Mouse (Mus musculus): ENCODE results near the gene Bcam. TPM values are rescaled to one million over a fixed set of nuclear protein-coding genes. Genes with fewer than 3 reads are reported as not detected.

Bcam gene
- total RNA-seq, 2 experiments from 2014 or later: 225 to 236 TPM

DNA sequence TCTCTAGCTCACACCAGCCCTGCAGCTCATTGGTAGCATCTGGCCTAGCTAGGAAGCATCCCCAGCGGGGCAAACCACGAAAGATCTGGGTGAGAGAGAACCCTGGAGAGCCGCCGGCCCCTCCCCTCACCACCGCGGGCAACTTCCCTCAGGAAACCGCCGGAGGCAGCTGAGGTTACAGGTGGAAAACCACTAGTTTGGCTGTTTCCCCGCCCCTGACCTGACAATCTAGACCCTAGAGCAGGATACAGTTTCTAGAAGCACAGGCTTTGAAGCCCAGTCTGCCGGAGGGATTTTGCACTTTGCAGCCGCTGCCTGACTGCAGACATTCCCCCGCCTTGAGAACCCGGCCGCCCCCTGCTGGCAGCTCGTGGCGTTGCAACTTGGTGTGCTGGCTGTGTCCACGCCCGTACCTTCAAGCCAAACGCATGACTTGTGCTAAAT lies 19.1 kb upstream of the Bcam start:
- peak; percentile 95 to 98 for DNase-seq
- intact Hi-C loops (cut with DNase I): loop anchor here (1.0 kb wide), 1 partner anchor 40 kb away; the partner anchor contains the start of gene Nectin2

DNA sequence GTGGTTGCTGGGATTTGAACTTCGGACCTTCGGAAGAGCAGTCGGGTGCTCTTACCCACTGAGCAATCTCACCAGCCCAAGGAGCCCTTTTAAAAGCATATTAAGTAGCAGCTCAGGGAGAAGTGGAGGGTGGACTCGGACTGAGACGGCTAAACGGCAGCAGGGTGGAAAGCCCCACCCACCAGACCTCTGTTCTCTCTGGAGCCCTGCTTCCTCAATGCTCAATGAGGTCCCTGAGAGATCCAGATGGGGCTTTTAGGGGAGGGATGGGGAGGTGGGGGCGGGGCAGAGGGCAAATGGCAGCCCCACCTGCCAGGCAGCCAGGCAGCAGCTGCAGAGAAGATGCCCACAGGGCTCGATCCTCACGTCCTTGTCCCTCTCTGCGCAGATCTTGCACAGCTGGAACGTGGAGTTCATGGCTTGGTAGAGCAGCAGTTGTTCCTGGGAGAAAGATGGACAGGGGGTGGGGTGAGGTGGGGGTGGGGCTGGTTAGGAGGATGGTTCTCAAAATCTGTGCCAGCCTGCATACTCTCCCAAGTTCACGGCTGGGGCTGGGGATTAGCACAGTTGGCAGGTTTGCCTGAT lies 15.2 kb upstream of the Bcam start:
- no peak for DNase-seq
- intact Hi-C loops (cut with DNase I): no loop called here

GRCm38 (mm10) chr7:19784764-19785535 lies 14.1 kb upstream of the Bcam start:
- intact Hi-C loops (cut with DNase I): loop anchor here (5.0 kb wide), 1 partner anchor 118 kb away; the partner anchor contains the start of gene Clptm1
- DNase-seq: no peak

DNA sequence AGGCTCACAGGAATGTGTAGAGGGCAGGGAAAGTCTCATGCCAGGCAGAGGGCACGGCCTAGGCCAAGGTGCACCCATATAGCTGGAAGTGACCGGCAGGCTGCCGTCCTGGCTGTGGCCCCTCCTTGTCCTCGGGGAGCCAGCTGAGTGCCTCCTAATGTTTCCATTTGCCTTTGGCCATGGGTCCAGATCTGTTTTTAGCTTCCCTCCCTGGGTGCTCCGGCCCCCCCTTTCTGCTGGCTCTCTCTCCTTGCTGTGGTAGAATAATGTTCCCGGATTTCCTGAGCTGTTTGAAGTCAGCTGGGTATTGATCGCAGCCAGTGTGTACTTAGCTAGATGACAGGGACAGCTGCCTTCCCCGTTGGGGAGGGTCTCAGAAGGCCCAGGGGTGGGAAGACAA lies 12.8 kb upstream of the Bcam start:
- DNase-seq: peak; percentile 63 to 67
- intact Hi-C loops (cut with DNase I): loop anchor here (5.0 kb wide), 1 partner anchor 116 kb away; the partner anchor contains the start of gene Clptm1

- DNase-seq: peak in 1 of 2 experiments; percentile 64
- intact Hi-C loops (cut with DNase I): loop anchor here (1.0 to 5.0 kb wide), 2 partner anchors 32 to 115 kb away; partner anchors contain the start of genes Clptm1 and Nectin2
Observed at GRCm38 (mm10) chr7:19782645-19783044, 11.8 kb upstream of the Bcam start.

- intact Hi-C loops (cut with DNase I): loop anchor here (1.0 to 5.0 kb wide), 2 partner anchors 31 to 114 kb away; partner anchors contain the start of genes Clptm1 and Nectin2
Observed at GRCm38 (mm10) chr7:19781741-19782140, 10.9 kb upstream of the Bcam start.

GRCm38 (mm10) chr7:19779903-19780302 lies 9.1 kb upstream of the Bcam start:
- no peak for DNase-seq
- intact Hi-C loops (cut with DNase I): loop anchor here (5.0 kb wide), 1 partner anchor 113 kb away; the partner anchor contains the start of gene Clptm1

More at GRCm38 (mm10) chr7:19781741-19782140, 10.9 kb upstream of the Bcam start:
- DNase-seq: no peak

DNA sequence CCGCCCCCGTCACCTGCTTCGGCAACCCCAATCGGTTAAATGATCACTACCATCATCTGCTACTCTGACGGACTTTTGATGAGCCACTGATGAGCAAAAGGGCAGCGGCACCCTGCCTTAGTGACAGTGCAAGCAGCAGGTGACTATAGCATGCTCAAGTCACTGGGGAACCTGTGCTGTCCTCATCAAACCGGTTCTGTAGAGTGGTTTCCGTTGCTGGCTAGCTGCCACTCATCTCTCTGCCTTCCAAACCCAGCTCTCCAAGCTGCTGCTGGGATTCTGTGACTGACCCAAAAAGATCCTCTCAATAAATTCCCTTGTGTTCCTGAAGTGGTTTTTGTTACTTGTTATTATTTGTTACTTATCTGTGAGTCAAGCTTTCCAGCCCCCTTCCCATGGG lies 7.8 kb upstream of the Bcam start:
- no peak for DNase-seq
- intact Hi-C loops (cut with DNase I): no loop called here

- peak; percentile 55 to 66 for DNase-seq
- intact Hi-C loops (cut with DNase I): no loop called here
Observed at GRCm38 (mm10) chr7:19777049-19777723, 6.4 kb upstream of the Bcam start.

DNA sequence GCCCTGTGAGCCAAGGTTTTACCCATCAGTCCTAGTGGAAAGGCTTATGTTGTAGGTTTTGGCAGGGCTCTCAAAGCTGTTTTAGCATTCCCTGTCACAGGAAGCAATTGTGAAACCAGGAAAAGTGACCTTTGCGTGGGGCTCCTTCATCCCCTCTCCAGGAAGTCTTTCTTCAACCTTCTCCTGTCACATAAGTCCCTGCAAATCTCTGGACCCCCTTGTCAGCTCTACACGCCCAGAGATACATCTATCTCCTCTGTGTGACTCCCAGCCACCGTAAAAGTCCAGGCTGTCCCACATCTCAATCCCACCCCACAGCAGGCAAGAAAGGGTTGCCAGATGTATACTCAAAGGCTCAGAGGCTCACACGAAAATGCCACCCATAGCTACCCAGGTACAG lies 866 bp upstream of the Bcam start:
- no peak for DNase-seq
- intact Hi-C loops (cut with DNase I): no loop called here

GRCm38 (mm10) chr7:19770375-19770754 lies 451 bp downstream of the Bcam start:
- DNase-seq: peak; percentile 91 to 94
- intact Hi-C loops (cut with DNase I): no loop called here

DNA sequence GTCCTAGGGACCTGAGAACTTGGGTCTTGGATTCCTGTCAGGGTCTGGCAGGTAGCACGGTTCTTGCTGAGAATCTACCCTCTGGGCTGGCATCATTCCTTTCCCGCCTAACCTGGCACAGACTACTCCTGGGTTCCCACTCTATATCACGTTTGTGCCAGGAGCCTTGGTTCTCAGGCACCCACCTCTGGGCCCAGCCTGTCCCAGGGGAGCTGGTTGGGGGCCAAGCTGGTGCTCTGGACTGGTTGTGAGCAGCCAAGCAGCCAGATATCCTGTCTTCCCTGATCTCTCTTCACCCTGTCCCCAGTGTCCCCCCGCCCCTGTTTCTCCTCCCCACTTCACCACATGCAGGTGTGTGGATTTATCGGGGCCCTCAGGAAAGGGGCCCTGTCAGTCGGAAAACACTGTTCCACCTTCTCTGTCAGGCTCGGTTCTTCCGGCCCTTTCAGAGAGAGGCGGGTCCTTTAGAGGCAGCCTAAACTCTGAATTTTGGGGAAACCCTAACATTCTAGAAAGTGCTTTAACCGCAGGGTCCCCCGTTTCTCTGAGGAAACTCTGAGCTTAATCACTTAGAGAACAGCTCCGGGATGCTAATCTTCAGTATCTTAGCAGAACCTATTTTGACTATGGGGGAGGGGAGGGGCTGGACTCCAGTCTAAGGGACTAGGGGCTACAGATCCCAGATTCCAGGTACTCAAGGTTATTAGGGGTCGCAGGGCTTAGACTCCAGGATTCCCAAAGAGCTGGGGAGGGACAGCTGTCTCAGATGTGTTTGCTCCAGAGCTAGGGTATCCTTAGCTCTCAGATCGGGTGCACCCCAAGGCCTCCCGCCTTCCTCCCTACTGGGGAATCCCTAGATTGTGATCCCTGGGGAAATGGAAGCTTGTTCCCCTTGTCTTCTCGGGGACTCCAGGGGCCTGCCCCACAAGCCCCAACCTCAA lies 1.1 kb downstream of the Bcam start:
- intact Hi-C loops (cut with DNase I): no loop called here

DNA sequence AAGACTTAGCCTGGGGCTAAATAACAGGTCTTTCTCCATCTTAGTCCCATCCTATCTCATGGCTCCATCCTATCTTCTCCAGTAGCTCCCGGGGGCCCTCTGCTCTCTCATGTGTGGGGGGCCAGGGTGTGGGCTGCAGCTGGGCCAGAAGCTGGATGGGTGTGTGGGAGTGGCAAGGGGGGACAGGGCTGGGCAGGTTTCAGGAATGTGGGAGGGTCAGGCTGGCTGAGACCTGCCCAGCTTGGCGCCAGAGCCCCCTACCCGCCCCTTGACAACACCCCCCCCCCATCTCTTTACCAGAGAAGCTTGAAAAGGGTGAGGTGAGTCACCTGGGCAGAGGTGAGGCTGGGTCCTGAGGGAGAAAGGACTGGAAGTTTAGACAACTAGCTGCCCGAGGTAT lies 1.8 kb downstream of the Bcam start:
- intact Hi-C loops (cut with DNase I): no loop called here
- no peak for DNase-seq

More for the DNA sequence above, 1.1 kb downstream of the Bcam start:
- peak in 1 of 2 experiments; percentile 38 for DNase-seq

DNA sequence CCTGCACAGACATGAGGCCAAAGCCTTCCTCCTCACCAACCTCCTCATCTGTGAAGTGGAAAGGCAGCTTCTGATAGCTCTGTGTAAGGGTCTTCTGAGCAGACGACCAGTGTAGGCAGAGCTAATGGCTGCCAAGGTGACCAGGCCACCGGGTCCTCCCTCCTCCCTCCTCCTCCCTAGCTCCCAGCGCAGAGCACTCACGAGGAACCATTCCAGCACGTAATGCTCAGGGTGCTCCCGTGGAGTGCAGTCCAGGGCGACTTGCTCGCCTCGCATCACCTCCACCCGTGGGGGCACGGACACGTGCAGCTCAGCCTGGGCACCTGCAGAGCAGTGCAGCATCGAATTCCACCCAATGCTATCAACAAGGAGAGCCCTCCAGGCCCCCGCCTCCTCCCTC lies 2.6 kb downstream of the Bcam start:
- peak in 1 of 2 experiments; percentile 25 for DNase-seq
- intact Hi-C loops (cut with DNase I): no loop called here

DNA sequence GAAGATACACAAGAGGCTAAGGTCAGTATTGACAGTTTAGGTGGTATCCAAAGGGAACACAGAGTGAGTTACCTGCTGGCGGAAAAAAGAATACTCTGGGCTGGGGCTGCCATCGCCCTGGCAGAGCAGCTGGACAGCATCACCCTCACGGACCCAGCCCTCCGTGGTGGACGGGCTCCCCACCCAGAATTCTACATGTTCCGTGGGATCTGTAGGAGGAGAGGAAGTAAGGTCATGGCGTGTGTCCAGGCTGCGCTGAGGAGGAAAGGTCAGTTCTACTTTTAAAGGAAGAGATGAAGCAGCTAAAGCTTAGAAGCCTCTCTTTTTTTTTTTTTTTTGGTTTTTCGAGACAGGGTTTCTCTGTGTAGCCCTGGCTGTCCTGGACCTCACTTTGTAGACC lies 6.2 kb downstream of the Bcam start:
- intact Hi-C loops (cut with DNase I): no loop called here
- DNase-seq: peak in 1 of 2 experiments; percentile 36

DNA sequence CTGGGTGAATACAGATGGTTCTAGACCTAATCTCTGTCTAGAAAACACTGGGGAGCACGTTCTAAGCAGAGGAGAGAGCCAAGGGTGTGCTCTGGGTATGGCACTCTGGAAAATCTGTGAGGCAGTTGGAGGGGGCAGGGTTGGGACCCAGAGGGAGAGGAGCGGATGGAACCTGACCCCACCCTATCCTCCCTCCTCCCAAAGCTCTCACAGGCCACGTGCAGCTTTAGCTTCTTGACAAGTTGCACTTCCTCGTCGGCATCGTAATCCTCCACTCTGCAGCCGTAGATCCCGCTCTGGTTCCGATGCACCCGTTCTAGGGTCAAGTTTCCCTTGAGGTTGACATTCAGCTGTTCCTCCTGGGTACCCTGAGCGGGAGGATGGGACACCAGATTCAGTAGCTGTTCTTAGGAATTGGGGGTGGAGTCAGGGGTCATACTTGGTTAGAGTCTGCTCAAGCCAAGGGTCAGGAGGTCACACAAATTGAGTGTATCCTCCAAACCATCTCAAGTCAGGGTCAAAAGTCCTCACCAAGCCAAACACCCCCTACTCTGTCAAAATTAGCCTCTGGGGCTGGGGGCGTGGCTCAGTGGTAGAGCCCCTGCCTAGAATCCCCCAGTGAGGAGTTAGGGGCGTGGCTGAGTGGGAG lies 6.9 kb downstream of the Bcam start:
- peak in 1 of 2 experiments; percentile 35 for DNase-seq
- intact Hi-C loops (cut with DNase I): no loop called here

DNA sequence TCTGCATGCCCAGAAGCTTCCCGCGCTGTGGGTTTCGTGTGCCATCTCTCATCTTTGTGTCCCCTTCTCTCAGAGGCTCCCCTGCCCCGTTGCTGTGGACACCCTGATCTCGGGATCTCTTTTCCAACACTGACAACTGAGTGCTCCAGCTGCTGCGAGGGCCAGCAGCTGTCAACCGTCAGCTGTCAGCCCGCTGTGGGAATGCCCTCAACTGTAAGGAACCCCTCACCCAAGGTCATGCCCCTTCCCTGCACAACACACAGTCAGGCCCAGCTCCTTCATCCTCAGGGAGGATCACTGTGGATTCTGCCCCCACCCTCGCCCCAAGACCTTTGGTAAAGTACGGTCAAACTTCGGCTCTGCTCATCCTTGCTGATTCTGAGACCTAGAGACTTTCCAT lies 8.5 kb downstream of the Bcam start:
- DNase-seq: no peak
- intact Hi-C loops (cut with DNase I): no loop called here

DNA sequence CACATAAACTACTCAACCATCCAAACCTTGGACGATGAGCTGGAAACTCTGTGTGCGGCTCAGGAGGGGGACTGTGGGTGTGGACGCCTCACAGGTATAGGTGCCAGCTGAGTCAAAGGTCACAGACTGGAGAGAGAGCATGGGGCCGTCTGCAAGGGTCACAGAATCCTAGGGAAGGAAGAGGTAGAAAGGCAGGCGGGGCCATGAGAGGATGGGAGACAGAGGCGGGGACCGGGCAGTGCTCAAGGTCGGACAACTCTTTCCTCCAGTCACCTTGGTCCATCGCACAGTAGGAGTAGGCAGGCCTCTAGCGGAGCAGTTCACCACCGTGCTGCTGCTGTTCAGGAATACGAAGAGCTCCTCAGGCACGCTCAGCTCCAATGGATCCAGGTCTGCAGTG lies 10.8 kb downstream of the Bcam start:
- DNase-seq: peak in 1 of 2 experiments; percentile 41
- intact Hi-C loops (cut with DNase I): no loop called here

- intact Hi-C loops (cut with DNase I): no loop called here
- DNase-seq: no peak
Observed at GRCm38 (mm10) chr7:19758623-19759022, 12.2 kb downstream of the Bcam start.
